Mouse (Mus musculus) limb, embryonic 14.5 days (tissue): Measurements from ENCODE around the gene Smg1. TPM values are rescaled to one million over a fixed set of nuclear protein-coding genes. Genes with fewer than 3 reads are reported as not detected.

Experiments
- ATAC-seq: fragments of 200-750 bp; cut with Nextera tagmentation; 2 replicates; pipeline ENCODE4 v1.8.0; 2017; ENCODE audit warnings: low read depth, moderate number of reproducible peaks, moderate TSS enrichment; ENCODE audit not compliant: low FRiP score
- DNase-seq: peaks from one replicate; pipeline ENCODE4 v3.0.0-alpha.2; 2015; ENCODE audit warnings: low spot score
- H3K27ac ChIP-seq: fragments of 300-500 bp; sonication (generic); replicated peaks from 2 replicates; pipeline ENCODE4 v1.5.1; 2014; ENCODE audit warnings: low read depth, mild to moderate bottlenecking, low read length, moderate library complexity, mixed read lengths
- H3K27me3 ChIP-seq: fragments of 300-500 bp; sonication (generic); 2 replicates; pipeline ENCODE4 v1.6.1; 2014; ENCODE audit warnings: low read length, mixed read lengths; ENCODE audit not compliant: control insufficient read depth, insufficient read depth
- H3K36me3 ChIP-seq: fragments of 300-500 bp; sonication (generic); 2 replicates; pipeline ENCODE4 v1.6.1; 2014; ENCODE audit warnings: mild to moderate bottlenecking, low read length, moderate library complexity, mixed read lengths; ENCODE audit not compliant: control insufficient read depth, insufficient read depth
- H3K4me1 ChIP-seq: fragments of 300-500 bp; sonication (generic); 2 replicates; pipeline ENCODE4 v1.6.1; 2014; ENCODE audit warnings: antibody characterized with exemption, low read length, mixed read lengths; ENCODE audit not compliant: control insufficient read depth, insufficient read depth
- H3K4me2 ChIP-seq: fragments of 300-500 bp; sonication (generic); replicated peaks from 2 replicates; pipeline ENCODE4 v1.6.1; 2014; ENCODE audit warnings: low read depth, mild to moderate bottlenecking, low read length, moderate library complexity; ENCODE audit not compliant: severe bottlenecking
- H3K4me3 ChIP-seq: fragments of 300-500 bp; sonication (generic); replicated peaks from 2 replicates; pipeline ENCODE4 v1.5.1; 2014; ENCODE audit warnings: low read length
- H3K9ac ChIP-seq: fragments of 300-500 bp; sonication (generic); 2 replicates; pipeline ENCODE4 v1.6.1; 2014; ENCODE audit warnings: mild to moderate bottlenecking, low read depth, low read length, moderate library complexity; ENCODE audit not compliant: severe bottlenecking
- H3K9me3 ChIP-seq: fragments of 300-500 bp; sonication (generic); 2 replicates; pipeline ENCODE4 v1.6.1; 2016; ENCODE audit warnings: low read length; ENCODE audit not compliant: control insufficient read depth
- POLR2A ChIP-seq: fragments of 200-500 bp; IDR thresholded peaks from 2 replicates; pipeline ENCODE4 v1.8.0; 2012; ENCODE audit warnings: inconsistent platforms, mild to moderate bottlenecking, moderate library complexity, borderline replicate concordance; ENCODE audit not compliant: insufficient read depth, insufficient read length; ENCODE audit errors: extremely low read depth
- WGBS: fragments of 180-500 bp; shearing (Covaris S2); extraction: QIAGEN DNeasy Blood & Tissue Kit; methylation state at CpG from one replicate; pipeline ENCODE4 v1.1.7; 2014; 5-methylcytosine and 5-hydroxymethylcytosine counted together
- polyA plus RNA-seq, 2 experiments: library from polyadenylated mRNA; depleted of rRNA in 1 of 2; stranded (reverse) in 1 of 2; unstranded in 1 of 2; fragments of >200 nt; fragmentation: Nextera tagmentation in 1 of 2; extraction: Ambion mirVana in 1 of 2; gene quantifications; 2 replicates each; pipeline versions ENCODE4 v1.2.1 to v1.2.3; 2012 to 2014

Gene Smg1
- polyA plus RNA-seq, 2 experiments: 21.6 to 42.8 TPM

GRCm38 (mm10) chr7:118252979-118253378, 9.5 kb upstream of the Smg1 start:
- DNase-seq (no peak), ATAC-seq (no peak)
- Histone ChIP-seq H3K27me3 (no peaks in the 10 kb centered on the region), H3K4me2 (no peak overlapping the region), H3K9ac (no peak overlapping the region), H3K4me1 (no peaks in the 10 kb centered on the region), H3K4me3 (no peak overlapping the region), H3K9me3 (no peaks in the 10 kb centered on the region), H3K36me3 (no peaks in the 10 kb centered on the region), H3K27ac (no peak overlapping the region)
- no peak for TF ChIP-seq POLR2A
- 60% methylated on average over 3 of the region's 3 CpGs for WGBS

GRCm38 (mm10) chr7:118252349-118252748, 8.9 kb upstream of the Smg1 start:
- Histone ChIP-seq H3K9ac (no peak overlapping the region), H3K4me2 (no peak overlapping the region), H3K4me3 (no peak overlapping the region), H3K36me3 (no peaks in the 10 kb centered on the region), H3K4me1 (no peaks in the 10 kb centered on the region), H3K9me3 (no peaks in the 10 kb centered on the region), H3K27ac (no peak overlapping the region), H3K27me3 (no peaks in the 10 kb centered on the region)
- no peak for ATAC-seq
- TF ChIP-seq POLR2A: no peak
- DNase-seq: no peak
- WGBS: 20% methylated on average over 4 of the region's 4 CpGs

GRCm38 (mm10) chr7:118251392-118252170, 8.1 kb upstream of the Smg1 start:
- no peak overlapping the region for H3K4me2 ChIP-seq
- no peaks in the 10 kb centered on the region for H3K36me3 ChIP-seq
- DNase-seq: no peak
- TF ChIP-seq POLR2A: no peak
- H3K27me3 ChIP-seq: no peaks in the 10 kb centered on the region
- 98% methylated on average over 2 of the region's 2 CpGs for WGBS
- no peak overlapping the region for H3K27ac ChIP-seq
- H3K4me1 ChIP-seq: no peaks in the 10 kb centered on the region
- H3K9ac ChIP-seq: no peak overlapping the region
- H3K4me3 ChIP-seq: no peak overlapping the region
- no peaks in the 10 kb centered on the region for H3K9me3 ChIP-seq
- no peak for ATAC-seq

- WGBS: 63% methylated on average over 4 of the region's 4 CpGs
- DNase-seq: no peak
- no peak overlapping the region for H3K4me2 ChIP-seq
These were observed 7.2 kb upstream of the Smg1 start for GRCm38 (mm10) chr7:118250482-118251160.

GRCm38 (mm10) chr7:118249563-118249962, 6.1 kb upstream of the Smg1 start:
- no peaks in the 10 kb centered on the region for H3K4me1 ChIP-seq
- H3K4me2 ChIP-seq: no peak overlapping the region
- 90% methylated on average over 2 of the region's 2 CpGs for WGBS
- H3K9me3 ChIP-seq: no peaks in the 10 kb centered on the region
- H3K4me3 ChIP-seq: no peak overlapping the region
- H3K36me3 ChIP-seq: no peaks in the 10 kb centered on the region
- no peak overlapping the region for H3K9ac ChIP-seq
- DNase-seq (no peak), ATAC-seq (no peak)
- H3K27ac ChIP-seq: no peak overlapping the region
- TF ChIP-seq POLR2A: no peak
- no peaks in the 10 kb centered on the region for H3K27me3 ChIP-seq

More at GRCm38 (mm10) chr7:118250482-118251160, 7.2 kb upstream of the Smg1 start:
- no peaks in the 10 kb centered on the region for H3K36me3 ChIP-seq
- no peak for TF ChIP-seq POLR2A
- H3K9ac ChIP-seq: no peak overlapping the region
- H3K4me1 ChIP-seq: no peaks in the 10 kb centered on the region
- ATAC-seq: no peak
- no peaks in the 10 kb centered on the region for H3K27me3 ChIP-seq
- H3K27ac ChIP-seq: no peak overlapping the region
- H3K9me3 ChIP-seq: no peaks in the 10 kb centered on the region
- no peak overlapping the region for H3K4me3 ChIP-seq
